In the genomic region with DNA sequence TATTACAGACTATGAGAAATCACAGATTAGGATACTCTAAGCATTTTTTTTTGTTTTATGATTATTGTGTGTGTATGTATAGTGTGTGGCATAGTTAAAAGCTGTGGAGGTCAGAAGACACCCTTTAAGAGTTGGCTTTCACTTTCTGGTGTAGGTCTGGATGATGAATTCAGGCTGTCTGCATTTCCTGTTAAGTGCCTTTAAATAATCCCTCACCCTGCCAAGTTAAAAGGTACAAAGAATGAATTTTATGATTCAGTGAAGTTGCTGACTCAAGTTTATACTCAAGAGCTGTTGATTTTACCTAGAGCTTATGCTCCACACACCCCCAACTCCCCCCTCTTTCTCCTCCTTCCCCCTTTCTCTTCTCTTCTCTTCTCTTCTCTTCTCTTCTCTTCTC, we compare ENCODE assay signal across 20 mouse cellular contexts. TPM values are rescaled to one million over a fixed set of nuclear protein-coding genes. Genes with fewer than 3 reads are reported as not detected.
DNase-seq lines count a peak whose midpoint lies in the region; ATAC-seq and TF ChIP-seq lines count a peak whose summit lies in the region.
"Had no signal": no experiment of that assay in that cellular context is flagged by ENCODE, and none has a peak within 500 bp of the region (broad histone marks: within the 10 kb centered on the region; RNA-seq: fewer than 3 reads in every experiment).

No protein-coding gene starts in this region.

- no peaks in the 10 kb centered on the region for H3K27me3 ChIP-seq in thymus, adult 2 months (ENCODE audit: control insufficient read depth, insufficient read depth, low read length)
- H3K27me3 ChIP-seq in heart, embryonic 10.5 days (ENCODE audit: insufficient read depth, poor library complexity, severe bottlenecking): peaks cover 9% of the 10 kb centered on the region; the same call in 1 of the 2 replicates
- H3K27me3 ChIP-seq in forebrain, postnatal 0 days (ENCODE audit: insufficient read depth, low read length): no peaks in the 10 kb centered on the region
- H3K27me3 ChIP-seq: embryonic facial prominence, embryonic 13.5 days had no signal

- no peak for TF ChIP-seq CTCF in thymus, adult 2 months (IDR thresholded peaks at IDR 0.05; ENCODE audit: borderline replicate concordance, control insufficient read depth, extremely low read depth, insufficient read depth, low read length, poor library complexity)
- TF ChIP-seq CTCF in forebrain, postnatal 0 days (IDR thresholded peaks at IDR 0.05; ENCODE audit: low read depth): no peak

- H3K4me2 ChIP-seq in forebrain, postnatal 0 days (ENCODE audit: low read depth): no peak overlapping the region
- H3K4me2 ChIP-seq: embryonic facial prominence, embryonic 13.5 days; forebrain, embryonic 12.5 days; hindbrain, embryonic 14.5 days had no signal

- no peak for TF ChIP-seq POLR2A in thymus, adult 2 months (IDR thresholded peaks at IDR 0.05; ENCODE audit: control insufficient read depth, extremely low read depth, insufficient read depth, low read length, poor library complexity)

- peaks cover 30% of the 10 kb centered on the region for H3K4me1 ChIP-seq in thymus, adult 2 months (replicated peaks; ENCODE audit: control insufficient read depth, insufficient read depth, low read length)
- H3K4me1 ChIP-seq in heart, embryonic 10.5 days: peaks cover 14% of the 10 kb centered on the region
- no peaks in the 10 kb centered on the region for H3K4me1 ChIP-seq in forebrain, postnatal 0 days (ENCODE audit: insufficient read depth)

- H3K9me3 ChIP-seq in heart, embryonic 10.5 days: no peaks in the 10 kb centered on the region
- H3K9me3 ChIP-seq in forebrain, postnatal 0 days (ENCODE audit: low read length): no peaks in the 10 kb centered on the region
- H3K9me3 ChIP-seq: embryonic facial prominence, embryonic 13.5 days; forebrain, embryonic 12.5 days; G1E; hindbrain, embryonic 10.5 days had no signal

- DNase-seq in thymus, adult 2 months: no peak
- DNase-seq in thymus, postnatal 10 days (ENCODE audit: low spot score in 2 of 2): no peak
- peak; percentile 41 for DNase-seq in CD4-positive helper T cell, adult 2 months (ENCODE audit: low read depth, low spot score)
- no peak for DNase-seq in heart, embryonic 10.5 days (ENCODE audit: low spot score)
- DNase-seq in urinary bladder, postnatal 14 days (ENCODE audit: low spot score): no peak
- DNase-seq in forebrain, postnatal 0 days: no peak
- DNase-seq: adrenal gland, postnatal 10 days; cerebellum, adult 11-12 months; cerebellum, adult 9-10 months; cerebellum, postnatal 36 days; gastrocnemius, postnatal 14 days; heart, adult 2 months; kidney, adult 11 months had no signal

- peak; percentile 40 for ATAC-seq in activated CD4-positive, CD25-positive, alpha-beta regulatory T cell, adult 4 months
- ATAC-seq in forebrain, postnatal 0 days: no peak
- ATAC-seq: forebrain, embryonic 16.5 days had no signal

- peak overlapping the region; percentile 76 for H3K27ac ChIP-seq in thymus, adult 2 months (ENCODE audit: control insufficient read depth, insufficient read depth, low read length)
- no peak overlapping the region for H3K27ac ChIP-seq in heart, embryonic 10.5 days
- H3K27ac ChIP-seq in forebrain, postnatal 0 days (ENCODE audit: low read depth, low read length): no peak overlapping the region
- H3K27ac ChIP-seq: embryonic facial prominence, embryonic 13.5 days; forebrain, embryonic 12.5 days; heart, adult 2 months; hindbrain, embryonic 10.5 days; hindbrain, embryonic 14.5 days had no signal

- H3K36me3 ChIP-seq in thymus, adult 2 months (ENCODE audit: control insufficient read depth, insufficient read depth, low read length): no peaks in the 10 kb centered on the region
- H3K36me3 ChIP-seq in heart, embryonic 10.5 days: no peaks in the 10 kb centered on the region
- no peaks in the 10 kb centered on the region for H3K36me3 ChIP-seq in forebrain, postnatal 0 days (ENCODE audit: insufficient read depth)
- H3K36me3 ChIP-seq: embryonic facial prominence, embryonic 13.5 days; forebrain, embryonic 12.5 days; G1E; hindbrain, embryonic 10.5 days had no signal

- H3K9ac ChIP-seq in forebrain, postnatal 0 days: no peak overlapping the region
- H3K9ac ChIP-seq: embryonic facial prominence, embryonic 13.5 days; forebrain, embryonic 12.5 days; hindbrain, embryonic 14.5 days had no signal

- H3K4me3 ChIP-seq in thymus, adult 2 months (ENCODE audit: control insufficient read depth, insufficient read depth, low read length): no peak overlapping the region
- H3K4me3 ChIP-seq in heart, embryonic 10.5 days: no peak overlapping the region
- H3K4me3 ChIP-seq in forebrain, postnatal 0 days (ENCODE audit: low read depth, low read length): no peak overlapping the region
- H3K4me3 ChIP-seq: embryonic facial prominence, embryonic 13.5 days; forebrain, embryonic 12.5 days; heart, adult 2 months; hindbrain, embryonic 10.5 days had no signal

RNA-seq across cellular contexts. Expression of a gene that starts 3.2 kb away (rescaled TPM):
- 12.1 and 14.3 TPM in 2 replicates for polyA plus RNA-seq in thymus, adult 2 months (2012; rRNA removed)
- 100 to 1,000 TPM; 110 to 143 TPM for polyA plus RNA-seq in activated CD4-positive, CD25-positive, alpha-beta regulatory T cell, adult 4 months (2017; shearing (Covaris generic))
- polyA plus RNA-seq in heart, embryonic 10.5 days (2016; fragmentation: Nextera tagmentation; extraction: Ambion mirVana): 1.1 and 4.8 TPM in 2 replicates
- total RNA-seq in forebrain, postnatal 0 days (2014; rRNA removed): 0.77 and 2.5 TPM in 2 replicates
- polyA plus RNA-seq in forebrain, postnatal 0 days (2015; fragmentation: Nextera tagmentation; extraction: Ambion mirVana): 0.85 and 0.94 TPM in 2 replicates
- total RNA-seq: G1E had no signal
- polyA plus RNA-seq: G1E had no signal

RNA-seq across cellular contexts. Expression of a gene that starts 31.8 kb away (rescaled TPM):
- 113 and 117 TPM in 2 replicates for polyA plus RNA-seq in thymus, adult 2 months (2012; rRNA removed)
- polyA plus RNA-seq in activated CD4-positive, CD25-positive, alpha-beta regulatory T cell, adult 4 months (2017; shearing (Covaris generic)): under 1 TPM in 1 of 2 experiments, not detected in 1; 0.32 TPM
- 1,821 and 2,118 TPM in 2 replicates for polyA plus RNA-seq in heart, embryonic 10.5 days (2016; fragmentation: Nextera tagmentation; extraction: Ambion mirVana)
- total RNA-seq in forebrain, postnatal 0 days (2014; rRNA removed): 3.8 and 11.1 TPM in 2 replicates
- 6.0 and 8.5 TPM in 2 replicates for polyA plus RNA-seq in forebrain, postnatal 0 days (2015; fragmentation: Nextera tagmentation; extraction: Ambion mirVana)
- total RNA-seq: G1E had no signal
- polyA plus RNA-seq: G1E had no signal

Comparison
In these comparisons a context has a peak if more than half of its experiments do, and no peak if none do; other contexts are left out.
1. RNA of a gene that starts 31.8 kb away (polyA plus RNA-seq): 1,821 to 2,118 TPM in heart, embryonic 10.5 days and 113 to 117 TPM in thymus, adult 2 months; 6.0 to 8.5 TPM in forebrain, postnatal 0 days and 0.32 TPM in activated CD4-positive, CD25-positive, alpha-beta regulatory T cell, adult 4 months; every median in the first group is over 10 times any median in the second.